Mouse (Mus musculus): Measurements from ENCODE around the gene 9930111J21Rik2.
"Not testable (repeated sequence)": the region's sequence is repeated elsewhere in the genome, so short reads cannot be mapped to it uniquely, and the experiment has no call there.

Gene 9930111J21Rik2

DNA sequence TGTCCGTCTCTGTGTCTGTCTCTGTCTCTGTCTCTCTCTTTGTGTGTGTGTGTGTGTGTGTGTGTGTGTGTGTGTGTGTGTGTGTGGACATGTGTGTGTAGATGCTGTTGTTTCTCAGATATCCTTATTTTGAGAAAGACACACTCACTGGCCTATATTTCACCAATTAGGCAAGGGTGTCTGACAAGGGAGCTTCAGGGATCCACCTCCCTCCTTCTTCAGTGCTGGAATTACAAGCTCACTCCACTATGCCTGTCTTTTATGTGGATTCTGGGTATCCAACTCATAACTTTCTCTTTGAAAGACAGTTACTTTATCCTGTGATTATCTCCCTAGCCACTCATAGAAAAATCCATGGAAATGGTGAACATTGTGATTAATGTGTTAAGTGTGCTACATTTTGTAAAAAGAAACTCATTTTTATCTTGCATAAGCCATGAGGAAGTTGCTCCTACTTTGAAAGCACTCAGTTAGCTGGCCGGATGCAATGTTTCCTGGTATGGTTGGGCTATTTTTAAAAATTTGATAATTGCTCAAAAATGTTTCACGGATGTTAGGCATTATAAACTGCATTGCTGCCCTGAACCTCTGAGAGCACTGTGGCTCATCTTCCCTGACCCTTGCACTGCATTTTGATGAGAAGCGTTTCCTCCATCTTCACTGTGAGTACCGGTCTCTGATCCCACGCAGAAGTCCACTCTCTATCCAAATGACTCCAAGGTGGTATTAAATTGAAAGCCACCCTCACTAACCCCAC, 25.1 kb upstream of the 9930111J21Rik2 start, which contains the start of gene Ifi47:
Gene Ifi47 (plus strand): TSS at position 587 of the 757 bp plus-strand sequence.
- DNase-seq = not testable (repeated sequence)

DNA sequence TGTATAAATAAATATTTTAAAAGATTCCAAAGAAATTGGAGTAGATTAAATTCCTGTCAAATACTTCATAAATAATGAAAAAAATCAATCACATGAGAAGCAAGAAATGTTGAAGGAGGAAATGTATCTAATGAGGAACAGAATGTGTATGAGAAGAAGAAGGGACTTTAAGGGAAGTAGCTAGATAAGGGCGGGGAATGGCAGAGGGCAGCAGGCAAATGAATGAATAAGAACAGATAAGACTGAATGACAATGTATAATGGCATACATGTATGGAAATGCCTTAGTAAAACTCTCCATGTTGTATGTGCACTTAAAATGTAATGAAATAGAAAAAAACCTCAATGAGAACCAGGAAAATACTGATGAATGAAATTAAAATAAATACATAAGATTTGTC, 17.3 kb upstream of the 9930111J21Rik2 start:
- no peak for DNase-seq

DNA sequence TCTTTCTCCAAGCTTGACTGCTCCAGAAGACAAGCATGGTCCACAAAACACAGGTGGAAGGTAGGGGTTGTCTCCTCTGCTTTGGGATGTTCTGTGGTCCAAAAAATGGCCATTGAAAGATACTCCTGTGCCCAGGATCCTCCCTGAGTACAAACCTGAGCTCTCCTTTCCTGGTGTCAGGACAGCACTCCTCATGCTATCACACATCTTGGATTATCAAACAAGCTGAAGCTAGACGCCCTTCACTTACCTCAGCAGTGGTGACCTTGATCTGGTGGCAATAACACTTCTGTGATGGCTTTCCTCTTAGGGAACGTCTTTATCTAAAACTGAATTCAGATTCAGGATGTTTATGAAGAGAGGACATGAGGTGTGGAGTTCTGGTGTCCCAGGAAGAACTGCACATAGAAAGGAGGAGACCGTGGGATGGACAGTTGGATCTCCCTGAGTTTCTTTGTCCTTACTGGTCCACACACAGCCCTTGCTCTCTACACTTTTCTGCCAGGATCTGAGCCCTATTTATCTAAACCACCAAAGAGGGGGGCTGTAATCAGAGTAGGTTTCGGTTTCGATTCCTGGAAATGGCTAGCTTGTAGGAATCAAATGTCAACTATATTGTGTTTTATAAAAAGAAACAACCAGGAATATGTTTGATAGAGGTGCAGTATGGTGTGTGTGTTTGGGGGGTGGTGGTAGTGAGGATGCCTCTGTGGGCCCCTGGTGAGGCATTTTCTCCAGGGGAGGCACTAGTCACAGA, 12.8 kb upstream of the 9930111J21Rik2 start, which contains the start of gene Tgtp2:
Gene Tgtp2 (minus strand): TSS at position 494 of the 757 bp plus-strand sequence.
- DNase-seq = not testable (repeated sequence)

DNA sequence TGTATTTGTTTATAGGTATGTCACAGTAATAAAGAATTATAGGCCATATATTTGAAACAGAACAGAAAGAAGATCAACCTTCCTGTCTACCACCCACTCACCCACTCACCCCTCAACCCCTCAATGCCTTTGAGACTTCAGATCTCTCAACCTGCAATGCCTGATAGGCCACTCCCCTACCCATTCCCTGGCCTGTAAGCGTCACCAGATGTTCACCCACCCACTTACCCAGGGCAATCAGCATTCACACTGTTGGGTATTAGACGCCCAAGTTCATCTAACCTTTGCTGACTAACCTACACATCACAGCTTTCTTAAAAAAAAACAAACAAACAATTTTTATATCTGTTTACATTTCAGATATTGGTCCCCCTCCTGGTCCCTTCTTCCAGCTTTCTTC, 10.8 kb upstream of the 9930111J21Rik2 start:
- DNase-seq = not testable (repeated sequence)

DNA sequence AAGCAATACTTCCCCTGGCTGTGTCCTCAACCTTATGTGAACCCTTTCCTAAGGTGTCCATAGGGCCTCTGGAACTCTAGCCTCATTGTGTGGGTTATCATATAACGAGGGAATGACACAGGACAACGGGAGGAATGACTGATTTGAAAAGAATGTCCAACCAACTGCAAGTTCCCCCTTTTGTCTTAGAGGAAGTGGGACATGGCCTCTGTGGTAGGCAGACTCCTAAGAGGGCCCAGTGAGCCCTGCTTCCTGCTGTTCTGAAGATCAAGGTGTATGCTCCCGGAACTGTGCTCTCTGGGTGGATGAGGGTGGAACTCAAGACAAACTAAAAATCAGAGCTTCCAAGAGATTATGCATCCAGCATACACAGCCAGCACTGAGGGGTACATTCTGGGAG, 9.0 kb upstream of the 9930111J21Rik2 start:
- DNase-seq = not testable (repeated sequence)

DNA sequence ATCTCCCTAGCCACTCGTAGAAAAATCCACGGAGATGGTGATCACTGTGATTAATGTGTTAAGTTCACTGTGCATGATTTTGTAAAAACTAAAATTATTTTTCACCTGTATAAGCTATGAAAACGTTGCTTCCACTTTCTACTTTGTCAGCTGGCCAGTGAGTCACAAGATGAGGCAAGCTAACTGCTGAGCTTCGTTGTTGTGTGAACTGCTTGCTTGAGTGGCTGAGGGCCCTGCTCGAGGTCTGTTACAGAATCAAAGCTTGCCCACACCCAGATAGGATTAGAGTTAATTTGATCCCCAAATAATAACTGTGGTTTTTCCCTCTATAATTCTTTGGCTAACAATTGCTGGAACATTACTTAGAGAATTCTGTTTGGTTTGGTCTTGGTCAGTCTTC, 852 bp upstream of the 9930111J21Rik2 start:
- not testable (repeated sequence) for DNase-seq

DNA sequence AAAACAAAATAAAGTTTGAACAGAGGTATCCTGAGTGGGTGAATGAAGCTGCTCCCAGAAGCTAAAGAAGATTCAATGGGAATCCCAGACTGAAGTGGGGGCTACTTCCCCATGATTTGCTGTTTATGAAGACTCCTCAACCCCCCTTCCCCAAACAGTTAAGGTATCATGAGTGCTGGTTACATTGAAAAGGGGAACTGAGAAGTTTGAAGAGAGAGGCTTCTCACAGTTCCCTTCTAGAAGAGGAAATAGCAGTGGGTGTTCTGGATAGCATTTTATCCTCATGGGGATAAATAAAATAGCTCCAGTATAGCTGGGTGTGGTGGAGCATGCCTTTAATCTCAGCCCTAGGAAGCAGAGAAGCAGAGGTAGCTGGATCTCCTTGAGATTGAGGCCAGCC, 978 bp downstream of the 9930111J21Rik2 start:
- not testable (repeated sequence) for DNase-seq

DNA sequence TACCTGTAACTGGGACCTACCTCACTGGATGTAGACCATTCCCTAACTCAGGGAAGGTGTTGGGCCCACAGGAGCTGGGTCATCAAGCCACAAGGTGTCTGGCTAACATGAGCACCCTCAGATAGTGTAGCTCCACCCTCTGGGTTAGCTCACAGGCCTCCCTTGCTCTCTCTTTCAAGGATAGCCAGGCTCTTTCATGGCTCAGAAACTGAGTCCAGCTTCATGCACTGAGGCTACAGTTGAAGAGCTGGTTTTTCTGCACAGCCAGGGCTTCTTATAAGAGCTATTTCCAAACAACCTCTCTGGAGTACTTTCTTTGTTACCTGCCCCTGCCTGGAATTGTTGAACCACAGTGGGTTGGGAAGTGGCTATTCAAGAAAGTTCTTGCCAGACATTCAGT, 39.0 kb downstream of the 9930111J21Rik2 start:
- not testable (repeated sequence) for DNase-seq

DNA sequence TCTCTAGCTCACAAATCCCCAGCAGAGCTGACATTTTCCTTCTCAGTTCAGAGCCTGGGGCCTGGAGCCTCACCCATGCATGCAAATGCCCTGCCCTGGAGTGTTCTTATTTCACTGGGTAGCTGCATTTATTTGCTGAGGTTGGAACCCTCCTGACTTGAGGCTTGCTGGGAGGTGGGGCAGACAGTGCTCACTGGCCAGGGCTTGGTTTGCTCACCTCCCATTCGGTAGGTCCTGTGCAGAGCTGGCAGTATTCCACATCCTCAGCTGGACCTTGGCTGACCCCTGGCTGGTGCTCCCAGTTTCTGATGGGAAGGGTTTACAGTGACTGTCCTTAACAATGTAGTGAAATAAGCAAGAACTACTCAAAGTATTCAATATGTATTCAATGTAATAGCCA, 44.3 kb downstream of the 9930111J21Rik2 start:
- DNase-seq = not testable (repeated sequence)

DNA sequence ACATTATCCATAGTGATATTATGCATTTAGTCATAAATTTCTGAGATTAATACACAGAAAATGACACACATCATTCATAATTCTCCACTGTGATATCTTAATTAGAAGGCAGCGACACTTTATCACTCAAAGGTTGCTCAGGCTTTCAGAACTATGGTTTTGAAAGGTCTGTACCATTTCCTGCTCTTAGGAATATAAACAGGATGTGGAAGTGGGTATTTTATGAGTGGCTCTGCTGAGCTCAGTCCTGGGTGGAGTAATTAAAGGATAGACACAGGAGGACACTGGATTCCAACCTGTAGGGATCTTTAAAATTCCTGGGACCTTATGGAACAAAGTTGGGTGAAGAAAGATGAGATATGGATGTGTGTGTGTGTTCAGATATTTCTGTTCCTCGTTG, 44.7 kb downstream of the 9930111J21Rik2 start:
- DNase-seq = not testable (repeated sequence)

DNA sequence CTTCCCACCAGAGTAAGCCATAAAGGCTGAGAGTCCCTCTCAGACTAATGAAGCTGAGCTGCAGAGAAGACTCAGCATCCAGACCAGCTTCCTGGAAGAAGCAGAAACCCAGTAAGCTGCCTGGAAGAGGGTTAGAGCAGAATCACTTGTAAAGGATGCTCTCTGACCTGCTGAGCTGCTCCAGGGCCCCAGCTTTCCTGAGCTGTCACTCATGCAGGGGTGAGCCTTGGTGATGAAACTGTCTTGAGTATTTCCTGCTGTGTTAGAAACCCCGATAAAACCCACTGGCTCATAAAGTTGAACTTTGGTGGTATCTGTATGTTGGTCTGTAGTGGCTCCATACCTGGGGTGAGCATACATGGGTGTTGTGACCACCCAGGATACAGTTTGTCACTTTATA, 50.6 kb downstream of the 9930111J21Rik2 start:
- DNase-seq = not testable (repeated sequence)

DNA sequence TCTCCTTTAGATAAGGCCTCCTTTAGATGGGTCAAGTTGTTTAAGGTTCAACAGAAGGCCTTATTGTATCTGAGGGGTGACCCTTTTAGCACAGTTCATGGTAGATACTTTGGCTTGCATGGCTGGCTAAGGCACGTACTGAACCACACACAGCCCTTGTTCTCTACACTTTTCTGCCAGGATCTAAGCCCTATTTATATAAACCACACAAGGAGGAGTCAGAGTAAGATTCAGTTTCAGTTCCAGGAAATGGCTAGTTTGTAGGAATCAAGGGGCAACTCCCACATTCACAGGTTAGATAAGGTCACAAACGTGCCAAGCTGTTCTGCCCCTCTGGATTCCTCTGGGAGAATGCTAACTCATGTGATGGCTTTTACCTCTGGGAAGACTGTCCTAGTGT, 57.0 kb downstream of the 9930111J21Rik2 start, which contains the start of gene Tgtp1:
Gene Tgtp1 (minus strand): TSS at position 155 of the 400 bp plus-strand sequence.
- not testable (repeated sequence) for DNase-seq

DNA sequence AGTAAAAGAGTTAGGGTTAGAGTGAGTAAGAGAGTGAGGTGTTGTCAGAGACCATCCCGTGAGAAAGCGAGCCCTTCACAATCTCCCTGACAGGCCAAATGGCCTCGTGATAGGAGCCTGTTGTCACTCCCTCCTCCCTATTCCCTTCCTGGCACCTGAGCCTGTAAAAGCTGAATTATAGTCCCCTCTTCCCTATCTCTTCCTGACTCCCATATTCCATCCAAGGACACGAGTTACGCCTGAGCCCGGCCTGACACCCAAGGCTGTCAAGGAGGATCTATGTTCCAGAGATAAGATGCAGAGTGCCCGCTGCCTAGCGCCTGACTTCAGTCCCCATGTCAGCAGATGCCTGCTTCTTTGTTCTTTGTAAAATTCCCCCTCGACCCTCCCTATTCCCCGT, 57.7 kb downstream of the 9930111J21Rik2 start:
- not testable (repeated sequence) for DNase-seq

DNA sequence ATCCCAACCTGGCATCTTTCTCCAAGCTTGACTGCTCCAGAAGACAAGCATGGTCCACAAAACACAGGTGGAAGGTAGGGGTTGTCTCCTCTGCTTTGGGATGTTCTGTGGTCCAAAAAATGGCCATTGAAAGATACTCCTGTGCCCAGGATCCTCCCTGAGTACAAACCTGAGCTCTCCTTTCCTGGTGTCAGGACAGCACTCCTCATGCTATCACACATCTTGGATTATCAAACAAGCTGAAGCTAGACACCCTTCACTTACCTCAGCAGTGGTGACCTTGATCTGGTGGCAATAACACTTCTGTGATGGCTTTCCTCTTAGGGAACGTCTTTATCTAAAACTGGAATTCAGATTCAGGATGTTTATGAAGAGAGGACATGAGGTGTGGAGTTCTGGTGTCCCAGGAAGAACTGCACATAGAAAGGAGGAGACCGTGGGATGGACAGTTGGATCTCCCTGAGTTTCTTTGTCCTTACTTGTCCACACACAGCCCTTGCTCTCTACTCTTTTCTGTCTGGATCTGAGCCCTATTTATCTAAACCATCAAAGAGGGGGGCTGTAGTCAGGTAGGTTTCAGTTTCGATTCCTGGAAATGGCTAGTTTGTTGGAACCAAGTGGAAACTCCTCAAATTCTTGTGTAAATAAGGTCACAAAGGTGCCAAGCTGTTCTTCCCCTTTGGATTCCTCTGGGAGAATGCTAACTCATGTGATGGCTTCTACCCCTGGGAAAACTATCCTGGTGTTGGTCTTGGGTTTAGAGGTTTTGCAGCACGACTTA, 59.1 kb downstream of the 9930111J21Rik2 start, which contains the start of gene Gm12185:
Gene Gm12185 (minus strand): TSS at position 487 of the 781 bp plus-strand sequence.
- not testable (repeated sequence) for DNase-seq

DNA sequence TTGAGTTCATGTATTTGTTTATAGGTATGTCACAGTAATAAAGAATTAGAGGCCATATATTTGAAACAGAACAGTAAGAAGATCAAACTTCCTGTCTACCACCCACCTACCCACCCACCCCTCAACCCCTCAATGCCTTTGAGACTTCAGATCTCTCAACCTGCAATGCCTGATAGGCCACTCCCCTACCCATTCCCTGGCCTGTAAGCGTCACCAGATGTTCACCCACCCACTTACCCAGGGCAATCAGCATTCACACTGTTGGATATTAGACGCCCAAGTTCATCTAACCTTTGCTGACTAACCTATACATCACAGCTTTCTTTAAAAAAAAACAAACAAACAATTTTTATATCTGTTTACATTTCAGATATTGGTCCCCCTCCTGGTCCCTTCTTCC, 61.1 kb downstream of the 9930111J21Rik2 start:
- DNase-seq = not testable (repeated sequence)

DNA sequence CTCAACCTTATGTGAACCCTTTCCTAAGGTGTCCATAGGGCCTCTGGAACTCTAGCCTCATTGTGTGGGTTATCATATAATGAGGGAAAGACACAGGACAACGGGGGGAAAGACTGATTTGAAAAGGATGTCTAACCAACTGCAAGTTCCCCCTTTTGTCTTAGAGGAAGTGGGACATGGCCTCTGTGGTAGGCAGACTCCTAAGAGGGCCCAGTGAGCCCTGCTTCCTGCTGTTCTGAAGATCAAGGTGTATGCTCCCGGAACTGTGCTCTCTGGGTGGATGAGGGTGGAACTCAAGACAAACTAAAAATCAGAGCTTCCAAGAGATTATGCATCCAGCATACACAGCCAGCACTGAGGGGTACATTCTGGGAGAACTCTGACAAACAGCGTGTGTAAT, 62.8 kb downstream of the 9930111J21Rik2 start:
- DNase-seq = not testable (repeated sequence)

DNA sequence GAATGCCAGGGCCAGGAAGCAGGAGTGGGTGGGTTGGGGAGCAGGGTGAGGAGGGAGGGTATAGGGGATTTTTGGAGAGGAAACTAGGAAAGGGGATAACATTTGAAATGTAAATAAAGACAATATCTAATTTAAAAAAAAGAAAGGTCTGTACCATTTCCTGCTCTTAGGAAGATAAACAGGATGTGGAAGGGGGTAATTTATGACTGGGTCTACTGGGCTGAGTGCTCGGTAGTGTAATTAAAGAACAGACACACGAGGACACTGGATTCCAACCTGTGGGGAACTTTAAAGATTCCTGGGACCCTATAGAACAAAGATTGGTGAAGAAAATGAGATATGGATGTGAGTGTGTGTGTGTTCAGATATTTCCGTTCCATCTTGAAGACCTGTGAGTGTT, 68.2 kb downstream of the 9930111J21Rik2 start:
- DNase-seq = not testable (repeated sequence)

DNA sequence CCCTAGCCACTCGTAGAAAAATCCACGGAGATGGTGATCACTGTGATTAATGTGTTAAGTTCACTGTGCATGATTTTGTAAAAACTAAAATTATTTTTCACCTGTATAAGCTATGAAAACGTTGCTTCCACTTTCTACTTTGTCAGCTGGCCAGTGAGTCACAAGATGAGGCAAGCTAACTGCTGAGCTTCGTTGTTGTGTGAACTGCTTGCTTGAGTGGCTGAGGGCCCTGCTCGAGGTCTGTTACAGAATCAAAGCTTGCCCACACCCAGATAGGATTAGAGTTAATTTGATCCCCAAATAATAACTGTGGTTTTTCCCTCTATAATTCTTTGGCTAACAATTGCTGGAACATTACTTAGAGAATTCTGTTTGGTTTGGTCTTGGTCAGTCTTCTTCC, 71.0 kb downstream of the 9930111J21Rik2 start:
- not testable (repeated sequence) for DNase-seq

DNA sequence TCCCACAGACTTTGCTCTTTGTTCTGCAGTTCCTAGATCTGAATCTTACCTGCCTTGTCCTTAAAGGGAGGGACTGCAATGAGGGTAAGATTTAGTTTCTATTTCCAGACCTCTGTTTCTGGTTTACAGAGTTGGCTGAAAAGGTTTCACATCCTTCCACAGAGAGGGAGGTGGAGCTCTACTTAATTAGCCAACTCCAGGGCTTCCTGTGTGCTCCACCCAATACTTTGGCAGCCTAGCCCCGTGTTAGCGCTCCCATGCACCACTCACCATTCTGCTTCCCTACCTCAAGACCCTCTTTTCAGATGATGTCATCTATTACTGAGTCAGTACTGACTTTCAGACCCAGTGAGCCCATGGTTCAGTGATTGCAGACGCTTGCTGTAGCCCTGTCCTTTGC, 71.8 kb downstream of the 9930111J21Rik2 start, which contains the start of gene 9930111J21Rik1:
Gene 9930111J21Rik1 (minus strand): TSS at position 148 of the 400 bp plus-strand sequence.
- DNase-seq = not testable (repeated sequence)

DNA sequence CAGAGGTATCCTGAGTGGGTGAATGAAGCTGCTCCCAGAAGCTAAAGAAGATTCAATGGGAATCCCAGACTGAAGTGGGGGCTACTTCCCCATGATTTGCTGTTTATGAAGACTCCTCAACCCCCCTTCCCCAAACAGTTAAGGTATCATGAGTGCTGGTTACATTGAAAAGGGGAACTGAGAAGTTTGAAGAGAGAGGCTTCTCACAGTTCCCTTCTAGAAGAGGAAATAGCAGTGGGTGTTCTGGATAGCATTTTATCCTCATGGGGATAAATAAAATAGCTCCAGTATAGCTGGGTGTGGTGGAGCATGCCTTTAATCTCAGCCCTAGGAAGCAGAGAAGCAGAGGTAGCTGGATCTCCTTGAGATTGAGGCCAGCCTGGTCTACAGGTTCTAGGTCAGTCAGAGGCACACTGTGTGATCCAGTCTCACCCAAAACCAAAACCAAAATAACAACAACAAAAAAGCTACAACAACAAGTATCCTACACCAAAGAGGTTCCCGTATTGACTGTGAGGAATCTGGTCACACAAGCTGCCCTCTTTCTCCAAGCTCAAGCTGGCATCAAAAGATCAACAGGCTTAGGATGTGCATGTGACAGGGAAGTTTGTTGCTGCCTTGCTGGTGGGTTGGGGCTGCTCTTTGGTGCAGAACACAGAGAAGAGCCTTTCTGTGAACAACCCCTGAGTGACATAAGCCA, 72.7 kb downstream of the 9930111J21Rik2 start, which contains the start of gene Olfr56:
Gene Olfr56 (plus strand): TSS at position 650 of the 700 bp plus-strand sequence.
- DNase-seq = not testable (repeated sequence)

DNA sequence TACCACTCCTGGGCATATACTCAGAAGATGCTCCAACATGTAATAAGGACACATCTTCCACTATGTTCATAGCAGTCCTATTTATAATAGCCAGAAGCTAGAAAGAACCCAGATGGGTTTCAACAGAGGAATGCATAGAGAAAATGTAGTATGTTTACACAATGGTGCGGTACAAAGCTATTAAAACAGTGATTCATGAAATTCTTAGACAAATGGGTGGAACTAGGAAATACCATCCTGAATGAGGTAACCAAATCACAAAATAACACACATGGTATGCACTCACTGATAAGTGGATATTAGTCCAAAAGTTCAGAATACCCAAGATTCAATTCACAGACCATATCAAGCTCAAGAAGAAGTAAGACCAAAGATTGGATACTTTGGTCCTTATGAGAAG, 76.4 kb downstream of the 9930111J21Rik2 start:
- DNase-seq = not testable (repeated sequence)

Data from cerebellum, adult 9-11 months (tissue).